Mouse (Mus musculus): Measurements from ENCODE around the gene Slc44a4. TPM values are rescaled to one million over a fixed set of nuclear protein-coding genes. Genes with fewer than 3 reads are reported as not detected.
"Not testable (repeated sequence)": the region's sequence is repeated elsewhere in the genome, so short reads cannot be mapped to it uniquely, and the experiment has no call there.

Gene Slc44a4
- polyA plus RNA-seq, 1 experiment: not detected

- Histone ChIP-seq H3K27ac (ENCODE audit: insufficient read depth, low read length) (peak within 1 kb of the TSS; percentile 15; the same call in 1 of the 2 replicates), H3K4me3 (ENCODE audit: insufficient read depth, low read length) (peak within 1 kb of the TSS; percentile 24)
- TF ChIP-seq POLR2A (IDR thresholded peaks at IDR 0.05; ENCODE audit: low read depth, low read length): peak; percentile 84
- not testable (repeated sequence) for H3K4me1 ChIP-seq (ENCODE audit: control insufficient read depth, insufficient read depth, low read length)
These were observed 57.9 kb downstream of the Slc44a4 start, which contains the start of the genes Hspa1a and Hspa1l for GRCm38 (mm10) chr17:34972069-34972749. Gene Hspa1a, minus strand, starts transcription at chr17:34972156. Gene Hspa1l, plus strand, starts transcription at chr17:34972703.

- TF ChIP-seq POLR2A (IDR thresholded peaks at IDR 0.05; ENCODE audit: low read depth, low read length) (no peak), CTCF (IDR thresholded peaks at IDR 0.05; ENCODE audit: borderline replicate concordance, insufficient read depth, low read length) (no peak)
- H3K4me3 ChIP-seq (ENCODE audit: insufficient read depth, low read length): no peak overlapping the region
These were observed 61.6 kb downstream of the Slc44a4 start for GRCm38 (mm10) chr17:34975581-34976492.

GRCm38 (mm10) chr17:34977000-34977399 lies 62.7 kb downstream of the Slc44a4 start:
- TF ChIP-seq CTCF (IDR thresholded peaks at IDR 0.05; ENCODE audit: borderline replicate concordance, insufficient read depth, low read length): no peak
- no peak for TF ChIP-seq POLR2A (IDR thresholded peaks at IDR 0.05; ENCODE audit: low read depth, low read length)
- Histone ChIP-seq H3K4me3 (ENCODE audit: insufficient read depth, low read length) (no peak overlapping the region), H3K27ac (ENCODE audit: insufficient read depth, low read length) (no peak overlapping the region), H3K4me1 (ENCODE audit: control insufficient read depth, insufficient read depth, low read length) (no peaks in the 10 kb centered on the region)

More at GRCm38 (mm10) chr17:34975581-34976492, 61.6 kb downstream of the Slc44a4 start:
- H3K4me1 ChIP-seq (ENCODE audit: control insufficient read depth, insufficient read depth, low read length): no peaks in the 10 kb centered on the region
- H3K27ac ChIP-seq (ENCODE audit: insufficient read depth, low read length): no peak overlapping the region

- Histone ChIP-seq H3K4me1 (ENCODE audit: control insufficient read depth, insufficient read depth, low read length) (no peaks in the 10 kb centered on the region), H3K4me3 (ENCODE audit: insufficient read depth, low read length) (no peak overlapping the region), H3K27ac (ENCODE audit: insufficient read depth, low read length) (no peak overlapping the region)
- TF ChIP-seq CTCF (IDR thresholded peaks at IDR 0.05; ENCODE audit: borderline replicate concordance, insufficient read depth, low read length) (no peak), POLR2A (IDR thresholded peaks at IDR 0.05; ENCODE audit: low read depth, low read length) (no peak)
These were observed 64.0 kb downstream of the Slc44a4 start for GRCm38 (mm10) chr17:34978239-34978638.

- H3K4me3 ChIP-seq (ENCODE audit: insufficient read depth, low read length): no peak overlapping the region
- H3K4me1 ChIP-seq (ENCODE audit: control insufficient read depth, insufficient read depth, low read length): no peaks in the 10 kb centered on the region
- no peak for TF ChIP-seq CTCF (IDR thresholded peaks at IDR 0.05; ENCODE audit: borderline replicate concordance, insufficient read depth, low read length)
- no peak for TF ChIP-seq POLR2A (IDR thresholded peaks at IDR 0.05; ENCODE audit: low read depth, low read length)
- H3K27ac ChIP-seq (ENCODE audit: insufficient read depth, low read length): no peak overlapping the region
These were observed 65.4 kb downstream of the Slc44a4 start for GRCm38 (mm10) chr17:34979631-34980030.

Other genes with a start within 250 kb of the Slc44a4 start
- gene Tnxb, start 243.9 kb upstream of the Slc44a4 start, polyA plus RNA-seq (2011; ENCODE audit: insufficient read length, low read depth, missing spikeins): 0.19 and 0.20 TPM in 2 replicates
- 0.58 and 2.1 TPM in 2 replicates for gene C4b, start 170.6 kb upstream of the Slc44a4 start, polyA plus RNA-seq (2011; ENCODE audit: insufficient read length, low read depth, missing spikeins)
- gene Cyp21a1, start 109.9 kb upstream of the Slc44a4 start, polyA plus RNA-seq (2011; ENCODE audit: insufficient read length, low read depth, missing spikeins): not detected in 2 replicates
- gene Stk19, start 77.5 kb upstream of the Slc44a4 start, polyA plus RNA-seq (2011; ENCODE audit: insufficient read length, low read depth, missing spikeins): 17.9 and 19.2 TPM in 2 replicates
- 21.9 and 25.0 TPM in 2 replicates for gene Dxo, start 77.4 kb upstream of the Slc44a4 start, polyA plus RNA-seq (2011; ENCODE audit: insufficient read length, low read depth, missing spikeins)
- gene Skiv2l, start 64.3 kb upstream of the Slc44a4 start, polyA plus RNA-seq (2011; ENCODE audit: insufficient read length, low read depth, missing spikeins): 25.6 and 27.7 TPM in 2 replicates
- 31.5 and 34.7 TPM in 2 replicates for gene Nelfe, start 64.1 kb upstream of the Slc44a4 start, polyA plus RNA-seq (2011; ENCODE audit: insufficient read length, low read depth, missing spikeins)
- 0.26 TPM in 1 of 2 replicates, not detected in the other for gene Cfb, start 51.9 kb upstream of the Slc44a4 start, polyA plus RNA-seq (2011; ENCODE audit: insufficient read length, low read depth, missing spikeins)
- gene Zbtb12, start 35.0 kb upstream of the Slc44a4 start, polyA plus RNA-seq (2011; ENCODE audit: insufficient read length, low read depth, missing spikeins): 12.3 and 16.2 TPM in 2 replicates
- gene Gm20547, start 32.4 kb upstream of the Slc44a4 start, polyA plus RNA-seq (2011; ENCODE audit: insufficient read length, low read depth, missing spikeins): 0.58 TPM in 1 of 2 replicates, not detected in the other
- 3.0 and 6.6 TPM in 2 replicates for gene C2, start 16.2 kb upstream of the Slc44a4 start, polyA plus RNA-seq (2011; ENCODE audit: insufficient read length, low read depth, missing spikeins)
- gene Ehmt2, start 16.0 kb upstream of the Slc44a4 start, polyA plus RNA-seq (2011; ENCODE audit: insufficient read length, low read depth, missing spikeins): 84.7 and 94.2 TPM in 2 replicates
- gene Neu1, start 16.8 kb downstream of the Slc44a4 start, polyA plus RNA-seq (2011; ENCODE audit: insufficient read length, low read depth, missing spikeins): 10.0 and 11.3 TPM in 2 replicates
- 20.9 and 36.6 TPM in 2 replicates for gene Hspa1b, start 44.8 kb downstream of the Slc44a4 start, polyA plus RNA-seq (2011; ENCODE audit: insufficient read length, low read depth, missing spikeins)
- not detected in 2 replicates for gene Gm20481, start 55.4 kb downstream of the Slc44a4 start, polyA plus RNA-seq (2011; ENCODE audit: insufficient read length, low read depth, missing spikeins)
- 6.0 and 6.5 TPM in 2 replicates for gene Hspa1a, start 57.7 kb downstream of the Slc44a4 start, polyA plus RNA-seq (2011; ENCODE audit: insufficient read length, low read depth, missing spikeins)
- gene Hspa1l, start 58.2 kb downstream of the Slc44a4 start, polyA plus RNA-seq (2011; ENCODE audit: insufficient read length, low read depth, missing spikeins): not detected in 2 replicates
- 74.8 and 93.3 TPM in 2 replicates for gene Lsm2, start 67.4 kb downstream of the Slc44a4 start, polyA plus RNA-seq (2011; ENCODE audit: insufficient read length, low read depth, missing spikeins)
- 81.3 and 85.7 TPM in 2 replicates for gene Vars, start 86.5 kb downstream of the Slc44a4 start, polyA plus RNA-seq (2011; ENCODE audit: insufficient read length, low read depth, missing spikeins)
- gene Vwa7, start 102.1 kb downstream of the Slc44a4 start, polyA plus RNA-seq (2011; ENCODE audit: insufficient read length, low read depth, missing spikeins): 0.12 and 0.26 TPM in 2 replicates
- not detected in 2 replicates for gene Sapcd1, start 113.5 kb downstream of the Slc44a4 start, polyA plus RNA-seq (2011; ENCODE audit: insufficient read length, low read depth, missing spikeins)
- gene Msh5, start 132.3 kb downstream of the Slc44a4 start, polyA plus RNA-seq (2011; ENCODE audit: insufficient read length, low read depth, missing spikeins): 1.2 and 2.8 TPM in 2 replicates
- gene Clic1, start 135.5 kb downstream of the Slc44a4 start, polyA plus RNA-seq (2011; ENCODE audit: insufficient read length, low read depth, missing spikeins): 266 and 360 TPM in 2 replicates
- gene Ddah2, start 144.6 kb downstream of the Slc44a4 start, polyA plus RNA-seq (2011; ENCODE audit: insufficient read length, low read depth, missing spikeins): 46.4 and 52.8 TPM in 2 replicates
- gene Ly6g6c, start 150.9 kb downstream of the Slc44a4 start, polyA plus RNA-seq (2011; ENCODE audit: insufficient read length, low read depth, missing spikeins): not detected in 2 replicates
- gene Mpig6b, start 151.7 kb downstream of the Slc44a4 start, polyA plus RNA-seq (2011; ENCODE audit: insufficient read length, low read depth, missing spikeins): 0.22 TPM in 1 of 2 replicates, not detected in the other
- not detected in 2 replicates for gene Ly6g6e, start 162.4 kb downstream of the Slc44a4 start, polyA plus RNA-seq (2011; ENCODE audit: insufficient read length, low read depth, missing spikeins)
- not detected in 2 replicates for gene Ly6g6d, start 163.6 kb downstream of the Slc44a4 start, polyA plus RNA-seq (2011; ENCODE audit: insufficient read length, low read depth, missing spikeins)
- not detected in 2 replicates for gene Ly6g6f, start 171.1 kb downstream of the Slc44a4 start, polyA plus RNA-seq (2011; ENCODE audit: insufficient read length, low read depth, missing spikeins)
- gene Abhd16a, start 174.8 kb downstream of the Slc44a4 start, polyA plus RNA-seq (2011; ENCODE audit: insufficient read length, low read depth, missing spikeins): 31.8 and 33.9 TPM in 2 replicates
- gene Ly6g5c, start 193.8 kb downstream of the Slc44a4 start, polyA plus RNA-seq (2011; ENCODE audit: insufficient read length, low read depth, missing spikeins): not detected in 2 replicates
- 0.74 TPM in 1 of 2 replicates, not detected in the other for gene Ly6g5b, start 201.0 kb downstream of the Slc44a4 start, polyA plus RNA-seq (2011; ENCODE audit: insufficient read length, low read depth, missing spikeins)
- 8.9 and 10.2 TPM in 2 replicates for gene Gpank1, start 207.0 kb downstream of the Slc44a4 start, polyA plus RNA-seq (2011; ENCODE audit: insufficient read length, low read depth, missing spikeins)
- gene Csnk2b, start 207.6 kb downstream of the Slc44a4 start, polyA plus RNA-seq (2011; ENCODE audit: insufficient read length, low read depth, missing spikeins): 164 and 169 TPM in 2 replicates
- gene D17H6S53E, start 211.9 kb downstream of the Slc44a4 start, polyA plus RNA-seq (2011; ENCODE audit: insufficient read length, low read depth, missing spikeins): 16.1 and 18.4 TPM in 2 replicates
- gene Apom, start 217.6 kb downstream of the Slc44a4 start, polyA plus RNA-seq (2011; ENCODE audit: insufficient read length, low read depth, missing spikeins): 0.48 TPM in 1 of 2 replicates, not detected in the other
- gene Bag6, start 220.7 kb downstream of the Slc44a4 start, polyA plus RNA-seq (2011; ENCODE audit: insufficient read length, low read depth, missing spikeins): 193 and 196 TPM in 2 replicates

Data from embryonic fibroblast, embryonic 13.5 days (primary cell).